Mouse (Mus musculus) MEL-GATA-1-ER (cell line): ENCODE results near the gene Begain.

Source experiments
- DNase-seq: peaks from one replicate; pipeline ENCODE4 v3.0.0-alpha.2; 2012; ENCODE audit warnings: low read depth; ENCODE audit errors: extremely low read depth

Begain gene

GRCm38 (mm10) chr12:109068167-109068653, at the start of gene Begain:
Begain (minus strand) TSS chr12:109068217.
- no peak for DNase-seq

- DNase-seq = no peak
These were observed 47.7 kb upstream of the Begain start for GRCm38 (mm10) chr12:109115707-109116106.

- no peak for DNase-seq
These were observed 47.1 kb upstream of the Begain start for GRCm38 (mm10) chr12:109115161-109115560.

- DNase-seq = no peak
These were observed 45.1 kb upstream of the Begain start for GRCm38 (mm10) chr12:109112996-109113592.

- DNase-seq = no peak
These were observed 44.5 kb upstream of the Begain start for GRCm38 (mm10) chr12:109112354-109112995.

GRCm38 (mm10) chr12:109108911-109109310, 40.9 kb upstream of the Begain start:
- DNase-seq = no peak

- no peak for DNase-seq
These were observed 32.4 kb upstream of the Begain start for GRCm38 (mm10) chr12:109100381-109100780.

- no peak for DNase-seq
These were observed 22.6 kb upstream of the Begain start for GRCm38 (mm10) chr12:109090456-109091130.

GRCm38 (mm10) chr12:109090041-109090440, 22.0 kb upstream of the Begain start:
- DNase-seq = no peak

- no peak for DNase-seq
These were observed 18.1 kb upstream of the Begain start for GRCm38 (mm10) chr12:109086111-109086510.

- DNase-seq = no peak
These were observed 17.7 kb upstream of the Begain start for GRCm38 (mm10) chr12:109085674-109086073.

- no peak for DNase-seq
These were observed 17.0 kb upstream of the Begain start for GRCm38 (mm10) chr12:109085046-109085445.

GRCm38 (mm10) chr12:109083476-109083875, 15.5 kb upstream of the Begain start:
- no peak for DNase-seq

GRCm38 (mm10) chr12:109077036-109077435, 9.0 kb upstream of the Begain start:
- no peak for DNase-seq

- DNase-seq = no peak
These were observed 6.8 kb upstream of the Begain start for GRCm38 (mm10) chr12:109074777-109075285.

- no peak for DNase-seq
These were observed 6.1 kb upstream of the Begain start for GRCm38 (mm10) chr12:109074106-109074505.

GRCm38 (mm10) chr12:109071248-109071647, 3.2 kb upstream of the Begain start:
- no peak for DNase-seq

- DNase-seq = no peak
These were observed 1.7 kb upstream of the Begain start for GRCm38 (mm10) chr12:109069751-109070150.

- DNase-seq = no peak
These were observed 721 bp upstream of the Begain start for GRCm38 (mm10) chr12:109068738-109069137.

GRCm38 (mm10) chr12:109067561-109068135, 369 bp downstream of the Begain start:
- no peak for DNase-seq

GRCm38 (mm10) chr12:109058660-109059059, 9.4 kb downstream of the Begain start:
- no peak for DNase-seq

GRCm38 (mm10) chr12:109057736-109058135, 10.3 kb downstream of the Begain start:
- no peak for DNase-seq
